Mouse (Mus musculus): ENCODE data around the gene Hhat.

GRCm38 (mm10) chr1:192742394-192743251, 28.4 kb downstream of the Hhat start:
- TF ChIP-seq CTCF (IDR thresholded peaks at IDR 0.05; ENCODE audit: control insufficient read depth, insufficient read depth, insufficient replicate concordance, low read depth, low read length) (no peak), POLR2A (IDR thresholded peaks at IDR 0.05; ENCODE audit: control insufficient read depth, low read depth, low read length) (no peak)

All from testis, adult 2 months (tissue).